Mouse (Mus musculus) thymus, adult 2 months (tissue): ENCODE measurements around the gene Pdgfd.

Experiments used
- CTCF ChIP-seq: fragments of 200-500 bp; IDR thresholded peaks from 2 replicates; pipeline ENCODE4 v1.5.1; 2012; ENCODE audit warnings: mild to moderate bottlenecking, control low read depth, low read length, moderate library complexity, borderline replicate concordance; ENCODE audit not compliant: control insufficient read depth, poor library complexity, insufficient read depth; ENCODE audit errors: extremely low read depth
- POLR2A ChIP-seq: fragments of 200-500 bp; IDR thresholded peaks from 2 replicates; pipeline ENCODE4 v1.6.1; 2012; ENCODE audit warnings: mild to moderate bottlenecking, low read length, control low read depth, moderate library complexity; ENCODE audit not compliant: control insufficient read depth, poor library complexity, insufficient read depth; ENCODE audit errors: extremely low read depth

- TF ChIP-seq CTCF (no peak), POLR2A (no peak)
These were observed 165.1 kb downstream of the Pdgfd start for GRCm38 (mm10) chr9:6333499-6333898.
